Mouse (Mus musculus) frontal cortex, adult 2 months (tissue): Measurements from ENCODE around the gene Plcg2. TPM values are rescaled to one million over a fixed set of nuclear protein-coding genes. Genes with fewer than 3 reads are reported as not detected.

ENCODE experiments used
- DNase-seq, 2 experiments: peaks; one replicate each; pipeline ENCODE4 v3.0.0; 2022; ENCODE audit warnings: low spot score in 1 of 2; ENCODE audit errors: extremely low spot score in 1 of 2
- polyA plus RNA-seq: library from polyadenylated mRNA; depleted of rRNA; stranded (reverse); fragments of >200 nt; gene quantifications from 2 replicates; pipeline ENCODE4 v1.2.3, GENCODE M21; 2012

The Plcg2 gene
- polyA plus RNA-seq, 1 experiment: 3.0 TPM

- no peak for DNase-seq
These were observed 45.7 kb downstream of the Plcg2 start for GRCm38 (mm10) chr8:117543789-117544188.

GRCm38 (mm10) chr8:117545043-117545442 is 47.0 kb downstream of the Plcg2 start:
- DNase-seq: no peak

GRCm38 (mm10) chr8:117546386-117546785 is 48.3 kb downstream of the Plcg2 start:
- no peak for DNase-seq

GRCm38 (mm10) chr8:117547945-117548344 is 49.9 kb downstream of the Plcg2 start:
- DNase-seq: no peak

GRCm38 (mm10) chr8:117548453-117548852 is 50.4 kb downstream of the Plcg2 start:
- no peak for DNase-seq

- DNase-seq: no peak
These were observed 52.4 kb downstream of the Plcg2 start for GRCm38 (mm10) chr8:117550529-117550928.

- no peak for DNase-seq
These were observed 62.9 kb downstream of the Plcg2 start for GRCm38 (mm10) chr8:117561014-117561413.

GRCm38 (mm10) chr8:117561735-117562361 is 63.8 kb downstream of the Plcg2 start:
- DNase-seq: no peak

GRCm38 (mm10) chr8:117562445-117563014 is 64.4 kb downstream of the Plcg2 start:
- DNase-seq: no peak

- peak; percentile 19 to 89 for DNase-seq
These were observed 71.3 kb downstream of the Plcg2 start for GRCm38 (mm10) chr8:117569409-117569808.

GRCm38 (mm10) chr8:117576291-117576785 is 78.2 kb downstream of the Plcg2 start:
- no peak for DNase-seq

GRCm38 (mm10) chr8:117577059-117577458 is 79.0 kb downstream of the Plcg2 start:
- DNase-seq: no peak

- DNase-seq: no peak
These were observed 79.8 kb downstream of the Plcg2 start for GRCm38 (mm10) chr8:117577883-117578282.

- no peak for DNase-seq
These were observed 80.8 kb downstream of the Plcg2 start for GRCm38 (mm10) chr8:117578856-117579255.

- DNase-seq: no peak
These were observed 95.8 kb downstream of the Plcg2 start for GRCm38 (mm10) chr8:117593862-117594261.

- no peak for DNase-seq
These were observed 96.9 kb downstream of the Plcg2 start for GRCm38 (mm10) chr8:117595001-117595400.

GRCm38 (mm10) chr8:117596777-117597176 is 98.7 kb downstream of the Plcg2 start:
- DNase-seq: no peak

- DNase-seq: peak in 1 of 2 experiments; percentile 42
These were observed 102.7 kb downstream of the Plcg2 start for GRCm38 (mm10) chr8:117600839-117601238.

GRCm38 (mm10) chr8:117604101-117604500 is 106.0 kb downstream of the Plcg2 start:
- DNase-seq: no peak

GRCm38 (mm10) chr8:117604671-117605070 is 106.6 kb downstream of the Plcg2 start:
- DNase-seq: no peak

- no peak for DNase-seq
These were observed 107.1 kb downstream of the Plcg2 start for GRCm38 (mm10) chr8:117605201-117605600.

GRCm38 (mm10) chr8:117610506-117610905 is 112.4 kb downstream of the Plcg2 start:
- no peak for DNase-seq
